Mouse (Mus musculus) bone marrow macrophage, adult 2 months (primary cell): ENCODE data around the gene Igf1r.

Experiments
- CTCF ChIP-seq: IDR thresholded peaks from 2 replicates; pipeline ENCODE4 v1.5.1; 2012; ENCODE audit warnings: low read depth, mild to moderate bottlenecking, low read length, moderate library complexity
- POLR2A ChIP-seq: IDR thresholded peaks from 2 replicates; pipeline ENCODE4 v1.6.1; 2012; ENCODE audit warnings: mild to moderate bottlenecking, low read depth, low read length, borderline replicate concordance

GRCm38 (mm10) chr7:68098098-68098497, 145.5 kb downstream of the Igf1r start:
- TF ChIP-seq POLR2A, result no peak
- TF ChIP-seq CTCF, result no peak
